Mouse (Mus musculus) ovary, postnatal 10 days (tissue): ENCODE measurements around the gene Map2k2.

ENCODE experiments used
- DNase-seq: peaks from one replicate; pipeline ENCODE4 v3.0.0; 2022; ENCODE audit warnings: low spot score

Map2k2 gene

DNA sequence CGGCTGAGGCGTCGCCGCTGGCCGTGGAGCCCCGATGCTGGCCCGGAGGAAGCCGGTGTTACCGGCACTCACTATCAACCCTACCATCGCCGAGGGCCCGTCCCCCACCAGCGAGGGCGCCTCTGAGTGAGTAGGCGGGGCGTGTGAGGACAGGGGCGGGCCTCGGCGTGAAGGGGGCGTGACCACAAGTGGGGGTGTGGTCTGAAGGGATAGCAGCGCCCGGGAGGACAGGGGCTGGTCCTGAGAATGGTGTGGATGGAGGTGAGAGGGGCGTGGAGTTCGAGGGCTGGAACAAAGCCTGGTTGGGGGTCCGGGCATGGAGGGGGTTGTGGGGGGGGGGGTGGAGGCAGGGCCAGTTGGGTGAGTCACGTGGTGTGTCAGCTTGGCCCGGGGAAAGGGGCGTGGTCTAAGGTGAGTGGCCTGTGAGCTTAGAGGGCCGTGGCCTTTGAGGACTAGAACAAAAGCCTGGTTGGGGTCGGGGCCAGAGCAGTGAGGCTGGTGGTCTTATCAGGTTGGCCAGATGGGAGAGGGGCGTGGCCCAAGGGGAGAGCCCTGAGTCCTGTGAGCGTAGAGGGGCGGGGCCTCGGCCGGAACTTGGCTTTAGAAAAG, 502 bp downstream of the Map2k2 start:
- peak; percentile 67 for DNase-seq

DNA sequence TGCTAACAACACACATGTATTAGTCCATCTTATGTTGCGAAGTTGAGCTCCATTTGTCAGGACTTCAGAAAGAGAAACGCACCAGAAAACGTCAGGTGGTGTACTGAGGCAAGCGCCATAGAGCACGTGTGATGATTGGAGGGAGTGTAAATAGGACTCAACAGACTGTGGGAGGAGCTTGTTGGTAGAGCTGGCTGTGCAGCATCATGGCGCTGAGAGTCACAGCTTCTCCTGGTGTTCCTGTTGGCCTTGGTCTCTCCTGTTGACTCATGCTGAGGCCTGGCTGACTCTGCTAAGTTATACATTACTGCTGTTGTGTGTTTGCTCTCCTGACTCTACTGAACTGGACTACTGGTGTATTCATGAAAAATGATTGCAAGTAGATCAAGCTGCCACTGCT, 7.2 kb downstream of the Map2k2 start:
- DNase-seq = no peak

DNA sequence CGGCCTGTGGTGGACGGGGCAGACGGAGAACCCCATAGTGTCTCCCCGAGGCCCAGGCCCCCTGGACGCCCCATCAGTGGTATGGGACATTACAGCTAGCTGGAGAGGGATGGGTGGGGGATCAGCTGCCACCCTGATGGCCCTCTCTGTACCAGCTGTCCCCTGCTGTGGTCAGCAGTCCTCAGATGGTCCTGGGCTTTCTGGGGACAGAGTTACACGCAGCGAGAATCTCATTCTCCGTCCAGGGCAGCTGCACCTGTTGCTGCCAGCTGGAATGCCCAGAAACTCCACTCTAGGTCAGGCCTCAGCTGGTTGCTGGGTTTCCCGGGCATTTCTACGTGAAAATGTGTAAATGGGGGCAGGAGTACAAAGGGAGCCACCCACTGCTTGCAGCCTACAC, 13.9 kb downstream of the Map2k2 start:
- no peak for DNase-seq

DNA sequence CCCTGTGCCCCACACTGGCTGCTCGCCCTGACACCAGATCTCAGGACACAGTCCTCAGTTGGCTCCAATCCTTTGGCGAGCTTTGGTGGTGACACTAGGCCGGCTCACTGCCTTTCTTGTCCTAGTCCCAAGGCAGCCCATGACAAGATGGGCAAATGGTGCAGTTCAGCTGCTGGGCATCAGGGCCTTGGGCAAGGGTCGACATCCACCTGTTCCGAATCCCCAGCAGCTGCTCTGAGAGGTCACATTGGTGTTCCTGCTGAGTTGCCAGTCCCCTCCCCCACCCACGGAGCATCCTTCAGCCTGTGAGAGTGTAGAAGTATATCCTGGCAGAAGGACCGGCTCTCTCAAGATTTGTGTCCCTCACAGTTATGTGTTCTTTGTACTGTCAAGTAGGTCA, 14.9 kb downstream of the Map2k2 start:
- no peak for DNase-seq

DNA sequence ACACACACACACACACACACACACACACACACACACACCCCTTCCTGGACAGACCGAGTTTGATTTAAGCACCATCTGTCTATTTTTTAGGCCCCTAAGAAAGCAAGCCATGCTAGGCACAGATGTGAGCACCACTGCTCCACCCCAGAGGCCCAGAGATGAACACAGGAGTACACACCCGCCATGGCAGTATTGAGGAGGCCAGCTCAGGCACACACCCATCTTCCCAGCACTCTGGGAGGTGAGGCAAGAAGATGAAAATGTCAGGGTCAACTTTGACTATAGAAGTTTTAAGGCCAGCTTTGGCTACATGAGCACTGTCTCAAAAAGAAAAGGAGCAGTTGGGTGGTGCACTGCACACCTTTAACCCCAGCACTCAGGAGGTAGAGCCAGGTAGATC, 17.2 kb downstream of the Map2k2 start:
- DNase-seq = no peak

DNA sequence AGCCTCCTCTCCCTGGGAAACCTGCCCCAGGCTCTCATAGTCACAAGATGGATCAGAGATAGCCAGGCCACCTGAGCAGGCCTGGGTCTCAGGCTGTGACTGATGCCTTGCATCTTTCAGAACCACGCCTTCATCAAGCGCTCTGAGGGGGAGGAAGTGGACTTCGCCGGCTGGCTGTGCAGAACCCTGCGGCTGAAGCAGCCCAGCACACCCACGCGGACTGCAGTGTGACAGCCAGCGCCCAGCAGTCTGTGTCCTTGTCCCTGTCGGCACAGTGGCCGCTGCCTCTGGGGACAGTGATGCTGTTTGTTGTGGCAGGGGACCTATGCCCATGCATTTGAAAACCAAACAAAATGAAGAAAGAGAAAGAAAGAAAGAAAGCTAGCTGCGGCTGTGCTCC, 17.8 kb downstream of the Map2k2 start:
- no peak for DNase-seq

DNA sequence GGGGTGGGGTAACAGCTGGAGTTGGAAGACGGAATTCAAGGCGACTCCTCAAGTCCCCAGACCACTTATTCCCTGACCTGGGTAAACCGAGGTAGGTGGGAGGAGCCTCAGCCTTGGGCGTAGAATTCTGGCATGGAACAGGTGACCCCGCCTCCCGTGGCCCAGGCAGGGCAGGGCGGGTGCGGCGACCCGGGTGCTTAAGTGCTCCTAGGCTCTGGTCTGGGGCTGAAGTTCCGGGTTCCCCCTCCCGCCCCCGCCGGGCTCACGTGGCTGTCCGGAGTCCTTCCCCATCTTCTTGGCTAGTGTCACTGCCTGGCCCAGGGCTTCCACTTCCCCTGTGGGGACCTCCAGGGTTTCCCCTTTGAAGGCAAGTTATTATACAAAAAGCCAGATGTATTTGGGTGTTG, 28.5 kb downstream of the Map2k2 start:
- no peak for DNase-seq

DNA sequence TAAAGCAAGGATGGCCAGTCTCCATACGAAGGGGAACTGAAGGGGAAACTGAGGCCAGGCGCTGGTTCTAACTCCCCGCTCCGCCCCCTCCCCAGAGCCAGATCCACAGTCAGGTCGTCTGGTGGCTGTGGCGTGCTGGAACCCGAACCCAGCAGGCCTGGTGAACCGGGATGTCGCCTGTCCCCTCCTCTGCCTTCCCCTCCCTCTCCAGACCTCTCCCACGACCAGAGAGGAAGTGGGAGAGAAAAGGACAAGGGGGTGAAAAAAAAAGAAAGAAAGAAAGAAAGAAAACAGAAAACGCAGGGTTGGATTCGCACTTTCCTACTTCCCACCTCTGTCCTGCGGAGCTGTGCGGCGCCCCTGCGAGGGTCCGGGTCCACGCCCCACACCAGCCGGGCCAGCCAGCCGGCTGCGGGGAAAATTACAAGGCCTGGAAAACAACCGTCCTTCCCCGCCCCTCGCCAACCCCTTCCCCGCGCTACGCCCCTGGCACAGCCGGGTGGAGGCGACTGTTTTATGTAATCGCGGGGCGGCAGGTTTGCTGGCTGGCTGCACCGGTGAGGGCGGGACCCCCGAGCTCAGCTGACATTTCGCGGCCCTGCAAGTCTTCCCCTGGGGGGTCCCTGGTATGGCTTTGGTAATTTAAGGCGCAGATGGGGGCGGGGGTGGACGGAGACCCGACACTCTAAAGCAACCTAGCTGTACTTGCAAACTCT, 29.4 kb downstream of the Map2k2 start, which contains the start of gene Zbtb7a:
TSS of gene Zbtb7a (plus strand) at position 255 of the 716 bp plus-strand sequence.
- no peak for DNase-seq

DNA sequence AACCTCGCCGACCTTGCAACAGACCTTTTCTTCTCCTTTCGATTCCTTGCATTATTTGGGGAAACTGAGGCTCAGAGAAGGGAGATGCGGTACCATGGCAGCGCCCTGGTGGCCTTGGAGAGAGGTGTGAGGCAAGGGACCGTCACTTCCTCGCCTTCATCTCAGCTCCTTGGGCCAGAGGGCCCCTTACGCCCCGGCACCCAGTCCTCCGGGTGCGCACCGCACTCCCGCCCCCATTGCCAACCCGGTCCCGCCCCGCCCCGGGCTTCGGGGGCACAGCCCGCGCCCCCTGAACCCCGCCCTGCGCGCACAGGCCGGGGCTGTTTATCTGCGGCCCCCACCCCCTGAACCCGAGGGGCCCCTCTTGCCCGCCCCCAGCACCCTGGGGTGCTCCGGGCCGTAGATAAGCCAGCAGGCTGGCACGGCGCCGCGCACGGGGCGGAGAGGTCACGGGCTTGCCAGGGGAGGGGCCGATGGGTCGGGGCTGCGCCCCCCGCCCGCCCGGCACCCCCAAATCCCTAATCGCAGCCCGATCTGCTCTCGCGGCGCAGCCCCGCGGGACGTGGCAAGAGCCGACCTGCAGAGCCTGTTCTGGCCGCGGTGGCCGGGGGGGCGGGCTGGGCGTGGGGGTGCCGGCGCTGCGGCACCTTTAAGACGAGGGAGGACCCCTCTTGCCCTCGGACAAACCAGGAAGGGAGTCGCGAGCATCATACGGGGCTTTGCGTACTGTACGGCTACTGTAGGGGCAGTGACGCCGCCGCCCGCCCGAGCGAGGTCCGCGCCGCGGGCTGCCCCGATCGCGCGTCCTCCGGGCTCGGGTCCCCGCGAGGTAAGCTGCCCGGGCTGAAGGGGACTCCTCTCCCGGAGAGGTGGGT, 30.4 kb downstream of the Map2k2 start:
- peak; percentile 60 for DNase-seq

DNA sequence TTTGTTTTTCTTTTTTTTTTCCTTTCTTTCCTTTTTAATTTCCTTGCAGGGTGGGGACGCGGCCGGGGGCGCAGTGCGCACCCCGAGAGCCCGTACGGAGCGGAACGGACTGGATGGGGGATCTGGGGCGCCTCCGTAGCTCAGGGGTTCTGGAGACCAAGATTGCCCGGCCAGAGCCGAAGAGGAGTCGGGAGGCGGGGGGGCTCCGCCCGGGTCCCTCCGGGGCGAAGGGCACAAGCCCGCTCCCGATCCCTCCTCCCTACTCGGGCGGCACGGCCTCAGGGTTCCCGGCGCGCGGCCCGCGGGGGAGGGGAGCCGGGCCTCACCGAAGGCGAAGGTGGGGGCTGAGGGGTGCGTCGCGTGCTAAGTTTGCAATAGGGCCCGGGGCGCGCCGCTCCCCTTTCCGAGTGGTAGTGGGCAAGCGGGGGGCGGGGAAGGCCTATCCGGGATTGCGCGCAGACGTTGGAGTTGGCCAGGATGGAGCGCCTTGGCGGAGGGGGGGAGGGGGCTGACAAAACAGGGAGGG, 31.1 kb downstream of the Map2k2 start:
- DNase-seq = peak; percentile 73

DNA sequence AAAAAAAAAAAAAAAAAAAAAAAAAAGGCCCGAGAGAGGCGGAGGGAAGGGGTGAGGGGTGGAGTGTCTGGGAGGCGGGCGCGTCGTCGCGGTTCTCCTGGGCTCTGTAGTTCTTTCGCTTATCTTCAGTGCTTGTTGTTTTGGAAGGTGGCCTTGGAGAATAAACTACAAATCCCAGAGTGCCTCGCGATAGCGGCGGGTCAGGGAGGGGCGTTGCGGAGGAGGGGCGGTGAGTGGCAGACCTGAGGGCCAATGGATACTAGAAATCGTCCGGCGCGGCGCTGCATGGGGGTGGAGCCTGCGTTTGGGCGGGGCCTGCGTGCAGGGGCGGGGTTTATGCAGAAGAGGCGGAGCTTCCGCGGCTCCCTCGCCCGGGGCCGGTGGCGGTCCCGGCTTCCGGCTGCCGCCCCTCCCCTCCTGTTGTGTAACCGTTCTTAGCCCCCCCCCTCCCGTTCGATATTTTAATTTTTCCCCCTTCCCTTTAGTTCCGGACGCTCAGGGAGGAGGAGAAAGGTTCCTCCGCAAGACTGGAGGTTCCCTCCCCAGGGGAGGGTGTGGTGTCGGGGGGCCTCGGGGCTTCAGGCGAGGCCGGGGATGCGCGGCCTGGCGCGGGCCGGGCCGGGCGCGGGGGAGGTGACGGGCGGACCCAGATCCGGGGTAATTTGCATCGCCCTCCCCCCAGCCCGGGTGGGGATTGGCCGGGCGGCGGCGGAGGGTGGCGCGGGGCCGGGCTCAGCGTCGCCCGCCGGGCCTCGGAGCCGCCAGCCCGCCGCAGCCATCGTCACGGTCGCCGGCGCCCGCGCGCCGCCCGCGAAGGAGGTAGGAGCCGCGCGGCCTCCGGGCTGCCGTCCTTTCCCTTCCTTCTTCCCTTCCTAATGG, 31.8 kb downstream of the Map2k2 start:
- peak; percentile 99 for DNase-seq

DNA sequence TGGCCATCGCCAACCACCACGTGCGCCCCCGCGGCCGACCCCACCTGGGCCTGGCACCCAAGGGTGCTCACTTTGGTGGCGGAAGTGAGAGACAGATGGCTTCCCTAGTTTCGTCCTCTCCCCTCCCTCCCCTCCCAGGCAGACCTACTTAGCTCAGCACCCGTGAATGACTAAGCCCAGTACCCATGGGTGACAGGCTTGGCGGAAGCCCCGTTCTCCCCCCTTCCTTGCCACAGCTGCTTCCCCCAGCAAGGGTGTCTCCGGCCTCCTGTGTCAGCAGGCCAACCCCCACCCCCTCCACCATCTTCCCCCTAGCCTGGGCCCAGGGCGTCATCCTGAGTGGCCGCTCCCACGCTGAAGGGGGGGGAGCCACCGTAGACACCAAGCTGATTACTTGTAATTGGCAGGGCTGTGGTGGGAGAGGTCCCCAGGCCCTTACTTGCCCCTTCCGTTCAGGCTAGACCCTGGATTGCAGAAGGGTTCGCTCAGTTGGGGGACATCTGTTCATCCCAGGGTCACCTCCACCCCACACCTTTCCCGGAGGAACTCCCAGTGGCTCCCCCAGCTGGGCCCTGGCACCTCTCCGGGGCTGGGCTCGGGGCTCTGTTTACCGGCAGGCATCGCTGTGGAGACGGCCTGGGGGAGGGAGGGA, 32.5 kb downstream of the Map2k2 start:
- no peak for DNase-seq

DNA sequence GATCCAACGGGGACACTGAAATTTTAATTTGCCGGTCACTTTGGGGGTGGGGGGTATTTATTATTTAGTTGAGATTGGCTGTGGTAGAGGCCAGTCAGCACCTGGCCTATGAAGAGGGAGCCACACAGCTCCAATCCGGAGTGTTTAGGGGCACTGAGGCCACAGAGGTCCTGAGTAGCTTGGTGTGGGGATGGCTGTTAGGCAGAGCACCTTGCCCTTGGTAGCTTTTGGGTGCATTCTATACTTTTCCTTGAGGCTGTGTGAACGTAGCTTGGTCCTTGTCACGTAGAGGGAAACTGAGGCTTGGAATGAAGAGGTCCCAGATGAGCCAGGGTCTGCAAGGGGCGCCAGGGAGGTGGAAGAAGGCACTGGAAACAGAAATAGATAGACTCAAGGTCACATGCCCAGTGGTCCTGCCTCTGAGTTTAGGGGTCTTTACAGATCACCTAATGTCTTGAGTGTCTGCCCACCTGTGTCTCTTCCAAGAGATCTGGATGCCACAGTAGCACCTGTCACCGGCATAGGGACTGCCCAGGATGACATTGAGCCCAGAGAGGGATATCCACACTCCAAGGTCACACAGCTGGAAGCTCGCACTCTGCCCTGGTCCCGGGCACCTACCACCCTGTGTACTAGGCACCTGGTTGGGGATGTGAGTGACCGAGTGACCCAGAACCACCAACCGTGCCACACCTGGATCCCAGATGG, 33.3 kb downstream of the Map2k2 start:
- no peak for DNase-seq

DNA sequence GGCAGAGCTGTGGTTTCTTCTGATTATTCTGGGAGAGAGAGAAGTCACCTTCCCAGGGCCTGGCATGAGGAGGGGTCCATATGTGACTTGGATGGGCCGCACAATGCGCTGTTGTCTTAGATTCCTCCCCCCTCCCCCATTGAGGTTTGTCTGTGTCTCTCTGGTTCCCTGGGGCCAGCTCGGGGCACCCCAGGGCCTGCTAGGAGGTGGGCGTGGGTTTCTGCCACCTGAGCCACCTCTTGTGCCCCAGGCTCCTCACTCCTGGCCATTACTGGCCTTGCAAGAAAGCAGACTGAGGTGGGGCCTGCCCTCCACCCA, 33.8 kb downstream of the Map2k2 start:
- DNase-seq = no peak

DNA sequence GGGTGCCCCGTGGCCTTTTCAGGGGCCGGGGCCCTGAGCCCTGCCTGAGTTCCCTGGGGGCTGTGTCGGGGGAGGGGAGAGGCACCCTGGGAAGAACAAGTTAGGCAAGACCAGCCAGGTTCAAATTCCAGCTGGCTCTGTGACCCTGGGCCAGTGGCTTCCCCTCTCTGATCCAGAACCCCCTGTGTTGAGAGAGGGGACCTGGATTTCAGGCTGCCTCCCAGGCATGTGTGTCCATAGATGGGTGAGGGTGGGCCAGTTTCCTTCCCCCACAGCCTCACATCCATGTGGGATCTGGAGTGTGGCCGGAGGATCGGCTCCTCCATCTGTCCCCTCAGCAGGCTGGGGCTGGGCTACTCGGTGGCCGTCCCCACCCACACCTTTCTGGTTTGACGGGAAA, 34.3 kb downstream of the Map2k2 start:
- no peak for DNase-seq

DNA sequence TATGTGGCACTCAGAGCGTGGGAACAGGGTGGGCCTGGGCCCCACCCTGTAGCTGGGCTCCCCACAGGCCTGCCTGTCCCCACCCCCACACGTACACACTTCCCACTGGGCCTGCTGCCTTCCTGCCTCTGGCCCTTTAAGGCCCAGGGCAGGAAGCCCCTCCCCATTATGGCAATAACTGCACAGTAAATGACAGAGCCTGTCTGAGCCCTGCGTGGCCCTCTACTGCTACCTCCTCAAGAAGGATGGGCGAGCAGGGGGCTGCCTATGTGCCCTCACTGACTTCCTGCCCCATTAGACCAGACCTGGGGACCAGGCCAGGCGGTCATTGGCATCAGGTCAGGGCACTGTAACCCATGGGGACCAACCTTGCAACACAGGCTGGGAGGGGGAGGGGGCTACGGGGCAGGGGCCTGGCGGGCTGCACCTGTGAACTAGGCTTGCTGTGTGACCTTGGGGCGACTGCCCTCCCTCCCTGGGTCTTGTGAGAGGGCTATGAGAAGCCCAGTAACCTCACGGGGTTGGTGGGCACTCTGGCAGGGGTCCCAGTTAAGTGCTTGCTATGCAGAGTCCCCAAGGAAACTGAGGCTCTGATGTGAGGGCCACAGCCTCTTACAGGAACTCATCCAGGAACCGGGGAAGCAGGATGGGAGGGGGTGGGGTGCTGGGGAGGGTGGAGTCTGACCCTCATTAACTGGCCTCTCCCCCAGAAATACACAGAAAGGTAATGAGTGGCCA, 35.2 kb downstream of the Map2k2 start:
- no peak for DNase-seq

DNA sequence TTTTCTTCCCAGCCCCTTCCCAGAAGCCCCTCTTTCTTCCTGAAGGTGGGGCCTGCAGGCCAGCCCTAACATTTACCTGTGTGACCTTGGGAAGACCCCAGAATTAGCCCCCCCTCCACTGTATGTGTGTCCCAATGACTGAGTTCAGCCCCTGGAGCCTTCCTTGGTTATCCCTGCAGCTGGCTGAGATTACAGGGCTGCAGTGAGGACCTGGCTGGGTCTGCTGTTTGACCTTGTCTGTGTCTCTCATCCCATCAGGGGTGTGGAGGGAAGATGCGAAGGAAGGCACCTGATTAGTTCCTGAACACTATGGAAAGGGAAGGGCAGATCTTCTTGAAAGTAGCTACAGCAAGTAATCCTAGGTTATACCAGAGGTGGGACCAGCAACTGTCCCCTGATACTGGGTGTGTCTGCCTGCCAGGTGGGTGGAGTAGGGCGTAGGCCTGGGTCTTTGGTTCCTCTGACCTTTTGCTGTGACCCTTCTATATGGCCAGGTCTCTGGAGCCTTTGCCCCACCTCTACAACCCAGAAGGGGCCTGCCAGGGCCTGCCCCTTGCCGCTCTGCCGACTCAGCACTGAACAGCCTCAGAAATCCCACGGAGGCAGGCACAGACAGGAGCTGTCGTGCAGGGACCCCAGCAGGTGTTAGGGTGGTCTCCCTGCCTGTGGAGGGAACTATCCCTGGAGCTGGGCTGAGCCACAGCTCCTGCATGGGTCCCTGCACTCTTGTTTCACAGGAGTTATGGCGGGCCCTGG, 35.9 kb downstream of the Map2k2 start:
- no peak for DNase-seq

DNA sequence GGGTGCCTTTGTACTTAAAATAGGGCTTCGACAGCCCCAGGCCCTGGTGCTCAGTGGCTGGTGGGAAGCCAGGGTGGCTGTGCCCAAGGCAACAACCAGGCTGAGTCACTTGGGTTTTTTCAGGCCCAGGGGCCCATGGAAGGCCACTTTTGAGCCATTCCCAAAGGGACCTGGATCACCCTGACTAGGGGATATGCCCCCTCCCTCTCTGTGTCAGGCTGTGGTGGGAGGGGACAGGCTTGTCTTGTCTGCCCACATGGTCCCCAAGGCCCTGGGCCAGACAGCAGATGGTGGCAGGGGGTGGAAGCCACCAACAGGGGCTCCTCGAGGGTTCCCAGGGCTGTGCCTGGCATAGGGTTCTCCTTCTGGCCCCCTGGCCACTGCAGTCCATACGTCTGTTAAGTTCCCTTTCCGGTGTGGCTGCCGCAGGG, 36.9 kb downstream of the Map2k2 start:
- no peak for DNase-seq

DNA sequence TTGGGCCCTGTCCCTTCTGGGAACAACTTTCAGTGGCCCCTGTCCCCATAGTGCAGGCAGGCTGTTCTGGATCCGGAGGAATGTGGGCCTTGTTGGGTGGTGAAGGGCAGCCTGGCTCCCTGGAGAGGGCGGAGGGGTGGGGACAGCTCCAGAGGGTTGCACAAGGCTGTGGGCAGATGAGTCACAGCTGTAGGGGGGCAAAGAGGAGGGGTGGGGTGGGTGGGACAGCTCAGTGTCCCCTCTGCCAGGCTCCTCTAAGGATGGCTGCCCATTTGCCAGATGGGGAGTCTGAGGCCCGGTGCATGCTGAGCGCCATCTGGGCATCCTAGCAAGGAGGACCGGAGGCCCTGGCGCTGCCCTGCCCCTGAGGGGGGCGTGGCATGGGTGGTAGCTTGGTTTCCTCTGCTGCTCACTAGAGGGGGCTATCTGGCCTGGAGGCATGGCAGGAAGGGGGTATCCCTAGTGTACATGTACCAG, 37.5 kb downstream of the Map2k2 start:
- no peak for DNase-seq
